Mouse (Mus musculus) bone marrow macrophage, adult 2 months (primary cell): Measurements from ENCODE around the gene Dzip1l.

Experiments used
- CTCF ChIP-seq: IDR thresholded peaks from 2 replicates; pipeline ENCODE4 v1.5.1; 2012; ENCODE audit warnings: low read depth, mild to moderate bottlenecking, low read length, moderate library complexity
- POLR2A ChIP-seq: IDR thresholded peaks from 2 replicates; pipeline ENCODE4 v1.6.1; 2012; ENCODE audit warnings: mild to moderate bottlenecking, low read depth, low read length, borderline replicate concordance

DNA sequence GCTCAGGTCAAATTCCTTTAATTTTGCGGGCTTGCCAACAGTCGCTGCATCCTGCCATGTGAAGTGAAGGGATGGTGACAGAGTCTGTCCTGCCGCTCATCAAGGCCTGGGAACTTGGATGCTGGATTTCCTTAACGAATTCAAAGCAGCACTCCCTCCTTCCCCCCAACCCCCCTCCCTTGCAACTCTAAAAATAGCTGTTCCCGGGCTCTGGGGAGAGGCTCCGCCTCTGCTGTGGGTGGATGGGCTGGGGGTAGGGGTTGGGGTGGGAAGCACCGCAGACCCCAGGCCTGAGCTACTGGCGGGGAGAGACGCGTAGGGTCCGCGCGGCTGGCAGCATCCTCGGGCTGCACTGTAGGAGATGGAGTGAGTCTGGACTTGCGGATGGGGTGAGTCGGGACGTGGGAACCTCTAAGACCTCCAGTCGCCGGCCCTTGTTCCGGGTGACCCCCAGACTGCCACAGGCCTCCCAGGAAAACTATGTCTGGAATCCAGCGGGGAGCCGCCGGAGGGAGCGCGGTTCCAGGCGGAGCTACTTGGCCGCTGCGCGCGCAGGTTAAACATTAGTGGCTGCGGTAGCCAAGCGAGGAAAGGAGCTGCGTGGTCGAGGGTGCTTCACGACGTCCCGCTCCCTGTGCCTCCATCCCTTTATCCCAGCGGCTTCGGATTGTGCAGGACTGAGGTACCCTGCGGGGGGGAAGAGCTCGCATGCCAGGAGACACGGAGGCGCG lies at the start of gene Dzip1l:
- TF ChIP-seq CTCF (no peak), POLR2A (no peak)
